Mouse (Mus musculus) embryonic fibroblast, embryonic 13.5 days (primary cell): ENCODE results near the gene Unc93a2.
"Not testable (repeated sequence)": the region's sequence is repeated elsewhere in the genome, so short reads cannot be mapped to it uniquely, and the experiment has no call there.

ENCODE experiments used
- CTCF ChIP-seq: IDR thresholded peaks from 2 replicates; pipeline ENCODE4 v1.5.1; 2011; ENCODE audit warnings: mild to moderate bottlenecking, control low read depth, low read length, moderate library complexity, borderline replicate concordance; ENCODE audit not compliant: insufficient read depth
- POLR2A ChIP-seq: IDR thresholded peaks from 2 replicates; pipeline ENCODE4 v1.6.1; 2011; ENCODE audit warnings: low read depth, mild to moderate bottlenecking, control low read depth, low read length, moderate library complexity

- TF ChIP-seq CTCF, POLR2A: not testable (repeated sequence)
Measured at GRCm38 (mm10) chr17:7352596-7352995, 32.7 kb downstream of the Unc93a2 start, which contains the start of gene Ttll2.
